Mouse (Mus musculus): ENCODE measurements around the gene Trim37. TPM values are rescaled to one million over a fixed set of nuclear protein-coding genes. Genes with fewer than 3 reads are reported as not detected.

Trim37 gene
- total RNA-seq, 2 experiments from 2014 or later, result 13.7 to 17.3 TPM

GRCm38 (mm10) chr11:87268803-87269202 is 141.9 kb downstream of the Trim37 start:
- DNase-seq (ENCODE audit: low spot score in 2 of 2), result no peak

Small RNAs within 50 kb of the gene (microRNA-seq; reads per million reads assigned to microRNA genes)
- 191 reads per million, percentile 58 among the genes with 10 or more reads in this experiment for gene Mir301

Other genes with a start within 250 kb of the Trim37 start
- 10 to 100 TPM; 12.5 to 13.0 TPM for gene Ypel2, start 133.4 kb upstream of the Trim37 start, total RNA-seq (2021)
- gene Gdpd1, start 53.0 kb upstream of the Trim37 start, total RNA-seq (2021), result 1 to 10 TPM; 3.3 to 3.8 TPM
- 10 to 100 TPM; 13.2 to 14.7 TPM for gene Smg8, start 40.3 kb upstream of the Trim37 start, total RNA-seq (2021)
- 1 to 10 TPM; 8.1 to 8.3 TPM for gene Prr11, start 18.4 kb upstream of the Trim37 start, total RNA-seq (2021)
- 10 to 100 TPM; 14.4 to 14.5 TPM for gene Ska2, start 17.8 kb upstream of the Trim37 start, total RNA-seq (2021)
- under 1 TPM; 0.71 to 0.86 TPM for gene Ppm1e, start 231.9 kb downstream of the Trim37 start, total RNA-seq (2021)

Data from gastrocnemius, postnatal 4 days (tissue).